Mouse (Mus musculus): Measurements from ENCODE around the gene Gm10271. TPM values are rescaled to one million over a fixed set of nuclear protein-coding genes. Genes with fewer than 3 reads are reported as not detected.
A peak's percentile ranks its signal among the peaks of the same experiment; 100 is the strongest.

Gene Gm10271
- polyA plus RNA-seq, 1 experiment from 2014 or later: not detected

DNA sequence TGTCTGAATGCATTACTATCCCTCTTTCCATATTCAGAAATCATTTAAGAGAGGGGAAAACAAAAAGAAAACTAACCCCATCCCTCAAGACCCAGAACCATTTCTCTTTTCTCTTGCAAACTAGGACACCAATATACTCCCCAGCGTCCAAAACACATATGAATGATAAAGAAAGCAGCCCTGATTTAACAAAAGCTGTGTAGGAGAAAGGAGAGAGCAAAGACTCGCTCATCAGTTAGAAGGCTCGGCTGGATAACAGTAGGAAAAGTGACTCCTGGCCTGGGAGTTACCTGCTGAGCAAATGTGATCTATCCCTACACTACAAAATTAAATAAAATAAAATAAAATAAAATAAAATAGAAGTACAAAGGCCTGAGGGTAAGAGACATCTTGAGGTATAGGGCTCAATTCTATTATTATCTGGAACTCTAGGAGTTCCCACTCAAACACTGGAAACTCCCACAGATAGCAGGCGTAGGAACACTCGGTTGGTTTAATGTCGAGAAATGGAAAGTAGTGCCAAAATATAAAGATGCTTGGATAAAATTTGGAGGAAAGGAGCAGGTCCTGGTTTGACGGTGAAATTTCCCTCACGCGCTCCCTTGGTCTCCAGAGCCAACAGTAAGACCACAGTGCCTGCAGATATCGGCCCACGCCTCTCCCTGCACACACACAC, 15.8 kb downstream of the Gm10271 start:
- DNase-seq (no peak), ATAC-seq (no peak)
- Histone ChIP-seq H3K4me1 (ENCODE audit: insufficient read depth) (no peaks in the 10 kb centered on the region), H3K27me3 (ENCODE audit: insufficient read depth, low read length) (no peaks in the 10 kb centered on the region), H3K4me2 (ENCODE audit: low read depth, low read length) (no peak overlapping the region), H3K36me3 (replicated peaks; ENCODE audit: insufficient read depth, low read length) (no peaks in the 10 kb centered on the region), H3K27ac (ENCODE audit: low read depth) (no peak overlapping the region), H3K9me3 (ENCODE audit: low read length) (0 out of 2 replicates have a peak, but pooled peaks cover 2% of the 10 kb centered on the region), H3K4me3 (ENCODE audit: low read depth, low read length) (no peak overlapping the region), H3K9ac (replicated peaks) (no peak overlapping the region)
- 85% methylated on average over 11 of the region's 11 CpGs for WGBS (ENCODE audit: insufficient replicate concordance)
- TF ChIP-seq EP300 (IDR thresholded peaks at IDR 0.05; ENCODE audit: low read depth): no peak
- TF ChIP-seq CTCF (IDR thresholded peaks at IDR 0.05; ENCODE audit: low read depth): no peak

DNA sequence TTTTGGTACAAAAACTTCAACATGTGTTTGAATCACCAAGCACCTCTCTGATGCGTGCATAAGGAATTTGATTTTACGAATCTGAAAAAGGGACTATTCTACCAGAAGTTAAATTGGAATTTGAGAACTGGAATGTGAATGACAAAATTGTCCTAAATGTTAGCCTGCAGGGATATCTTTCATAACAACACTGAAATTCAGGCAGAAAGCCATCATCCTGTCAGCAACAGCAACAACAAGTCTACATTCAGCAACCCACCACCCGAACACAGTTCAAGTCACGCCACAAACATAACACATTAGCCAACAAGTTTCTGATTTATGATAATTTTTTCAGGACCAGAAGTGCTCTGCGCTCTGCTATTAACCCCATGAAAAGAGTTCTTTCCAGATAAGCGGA, 17.2 kb downstream of the Gm10271 start:
- Histone ChIP-seq H3K9ac (replicated peaks) (no peak overlapping the region), H3K36me3 (replicated peaks; ENCODE audit: insufficient read depth, low read length) (no peaks in the 10 kb centered on the region), H3K4me3 (ENCODE audit: low read depth, low read length) (no peak overlapping the region), H3K4me2 (ENCODE audit: low read depth, low read length) (no peak overlapping the region), H3K27ac (ENCODE audit: low read depth) (no peak overlapping the region), H3K27me3 (ENCODE audit: insufficient read depth, low read length) (no peaks in the 10 kb centered on the region), H3K4me1 (ENCODE audit: insufficient read depth) (no peaks in the 10 kb centered on the region; the same call in 1 of the 2 replicates), H3K9me3 (ENCODE audit: low read length) (0 out of 2 replicates have a peak, but pooled peaks cover 2% of the 10 kb centered on the region)
- no peak for DNase-seq
- WGBS (ENCODE audit: insufficient replicate concordance): 86% methylated on average over 6 of the region's 6 CpGs
- TF ChIP-seq EP300 (IDR thresholded peaks at IDR 0.05; ENCODE audit: low read depth) (no peak), CTCF (IDR thresholded peaks at IDR 0.05; ENCODE audit: low read depth) (no peak)
- ATAC-seq: no peak

DNA sequence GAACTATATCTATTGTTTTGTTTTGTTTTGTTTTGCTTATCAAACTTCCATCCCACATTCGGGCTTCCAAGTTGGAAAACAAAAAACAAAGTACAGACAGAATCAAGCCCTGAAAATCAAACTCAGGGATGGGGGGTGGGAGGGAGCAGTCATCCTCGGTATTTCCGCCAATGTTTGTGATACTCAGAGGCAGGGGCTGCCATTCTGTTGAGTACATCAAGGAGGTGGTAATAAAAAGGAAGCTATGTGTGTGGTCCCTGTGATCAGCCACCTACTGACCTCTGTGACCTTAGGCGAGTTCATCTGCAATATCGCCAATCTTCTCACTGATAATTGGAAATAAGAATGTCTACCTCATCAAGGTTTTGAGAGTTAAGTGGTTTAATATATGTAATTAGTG, 21.5 kb downstream of the Gm10271 start:
- H3K27me3 ChIP-seq (ENCODE audit: insufficient read depth, low read length): no peaks in the 10 kb centered on the region
- DNase-seq (no peak), ATAC-seq (no peak)
- H3K9me3 ChIP-seq (ENCODE audit: low read length): 0 out of 2 replicates have a peak, but pooled peaks cover 2% of the 10 kb centered on the region
- no peaks in the 10 kb centered on the region for H3K36me3 ChIP-seq (replicated peaks; ENCODE audit: insufficient read depth, low read length)
- H3K4me3 ChIP-seq (ENCODE audit: low read depth, low read length): peak overlapping the region; percentile 86
- peaks cover 2% of the 10 kb centered on the region; the same call in 1 of the 2 replicates for H3K4me1 ChIP-seq (ENCODE audit: insufficient read depth)
- H3K4me2 ChIP-seq (ENCODE audit: low read depth, low read length): peak overlapping the region; percentile 99
- no peak overlapping the region for H3K27ac ChIP-seq (ENCODE audit: low read depth)
- TF ChIP-seq CTCF (IDR thresholded peaks at IDR 0.05; ENCODE audit: low read depth) (no peak), EP300 (IDR thresholded peaks at IDR 0.05; ENCODE audit: low read depth) (no peak)
- no peak overlapping the region for H3K9ac ChIP-seq (replicated peaks)
- WGBS (ENCODE audit: insufficient replicate concordance): 19% methylated on average over 5 of the region's 5 CpGs

DNA sequence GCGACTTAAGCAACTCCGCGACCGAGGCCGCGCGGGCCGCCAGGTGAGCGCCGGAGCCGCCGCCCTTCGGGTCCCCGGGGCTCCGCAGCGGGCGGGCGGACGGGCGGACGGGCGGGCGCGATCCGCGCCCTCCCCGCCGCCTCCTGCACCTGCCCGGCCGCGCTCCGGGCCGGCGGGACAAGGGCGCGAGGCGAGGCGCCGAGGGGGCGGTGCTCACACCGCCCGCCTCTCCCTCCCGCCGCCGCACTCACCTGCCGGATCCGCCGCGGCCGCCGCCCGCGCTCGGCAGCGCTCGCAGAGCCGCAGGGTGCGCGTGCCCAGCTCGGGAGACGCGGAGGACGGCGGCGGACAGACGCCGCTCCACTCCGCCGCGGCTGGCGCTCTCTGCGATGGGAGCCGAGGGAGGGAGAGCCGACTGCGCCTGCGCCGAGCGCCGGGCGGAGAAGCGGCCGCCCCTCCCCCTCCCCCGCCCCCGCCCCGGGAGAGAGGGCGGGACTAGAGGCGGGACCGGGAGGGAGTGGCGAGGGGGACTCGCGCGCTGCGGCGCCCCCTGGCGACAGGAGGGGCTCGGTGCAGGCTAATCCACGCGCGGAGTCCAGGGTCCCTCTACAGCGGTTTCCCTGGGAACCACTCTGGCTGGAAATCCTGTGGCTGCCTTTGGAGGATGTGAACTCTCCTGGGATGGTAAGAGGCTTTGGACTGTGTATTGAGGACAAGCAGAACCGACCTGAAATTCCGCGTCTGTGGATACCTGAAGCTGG, 22.2 kb downstream of the Gm10271 start, which contains the start of gene Rab3ip:
Gene Rab3ip (minus strand): TSS at position 761 of the 761 bp plus-strand sequence.
- ATAC-seq: peak; percentile 92
- H3K4me2 ChIP-seq (ENCODE audit: low read depth, low read length): peak within 1 kb of the TSS; percentile 99
- peak within 1 kb of the TSS; percentile 86 for H3K4me3 ChIP-seq (ENCODE audit: low read depth, low read length)
- WGBS (ENCODE audit: insufficient replicate concordance): 0% methylated on average over 31 of the region's 103 CpGs
- H3K36me3 ChIP-seq (replicated peaks; ENCODE audit: insufficient read depth, low read length): no peaks in the 10 kb centered on the region
- peak; percentile 97 for DNase-seq
- H3K27me3 ChIP-seq (ENCODE audit: insufficient read depth, low read length): no peaks in the 10 kb centered on the region
- 0 out of 2 replicates have a peak, but pooled peaks cover 2% of the 10 kb centered on the region for H3K9me3 ChIP-seq (ENCODE audit: low read length)
- peak within 1 kb of the TSS; percentile 86 for H3K27ac ChIP-seq (ENCODE audit: low read depth)
- peak; percentile 91 for TF ChIP-seq CTCF (IDR thresholded peaks at IDR 0.05; ENCODE audit: low read depth)
- TF ChIP-seq EP300 (IDR thresholded peaks at IDR 0.05; ENCODE audit: low read depth): no peak
- peaks cover 2% of the 10 kb centered on the region; the same call in 1 of the 2 replicates for H3K4me1 ChIP-seq (ENCODE audit: insufficient read depth)
- peak within 1 kb of the TSS; percentile 81 for H3K9ac ChIP-seq (replicated peaks)

DNA sequence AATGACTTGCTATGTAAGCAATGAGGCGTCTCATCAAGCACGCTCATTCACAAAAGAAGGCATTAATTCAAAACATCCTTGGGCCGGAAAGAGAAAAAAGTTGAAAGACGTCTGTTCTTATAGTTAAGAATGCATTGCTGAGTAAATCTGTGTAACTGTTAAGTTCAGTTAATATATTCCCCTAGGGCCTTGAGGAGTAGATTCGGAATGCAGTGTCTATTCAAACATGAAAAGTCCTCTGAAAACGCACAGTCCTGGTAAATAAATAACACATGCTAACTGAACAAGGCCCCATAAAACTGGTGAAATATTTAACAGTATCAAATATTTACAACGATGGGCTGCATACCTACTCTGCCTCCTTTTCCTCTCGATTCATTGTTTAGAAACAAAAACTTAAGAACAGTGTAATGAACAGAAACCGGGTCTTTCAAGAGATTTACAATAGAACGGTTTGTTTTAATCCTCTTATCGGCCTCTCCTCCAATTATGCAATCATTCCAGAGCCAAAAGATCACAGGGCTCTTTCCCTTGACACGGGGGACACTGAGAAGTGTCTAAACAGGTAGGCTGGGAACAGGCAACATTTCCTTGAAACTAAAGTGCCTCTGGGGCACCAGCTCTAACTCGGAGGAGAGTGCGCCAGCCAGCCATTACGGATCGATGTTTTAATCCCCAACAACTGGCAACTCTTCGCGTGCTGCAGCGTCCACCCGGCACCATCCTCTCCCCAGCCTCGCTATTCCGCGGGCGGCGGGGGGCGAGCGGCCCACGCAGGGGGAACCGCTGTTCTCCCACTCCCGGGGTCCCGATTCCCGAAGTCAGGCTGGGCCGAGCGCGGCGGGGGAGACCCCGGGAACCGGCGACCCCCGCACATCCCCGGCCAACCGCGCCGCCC, 23.0 kb downstream of the Gm10271 start:
- 9% methylated on average over 32 of the region's 44 CpGs for WGBS (ENCODE audit: insufficient replicate concordance)
- peak overlapping the region; percentile 99 for H3K4me2 ChIP-seq (ENCODE audit: low read depth, low read length)
- ATAC-seq: peak; percentile 12

More for the DNA sequence above, 23.0 kb downstream of the Gm10271 start:
- H3K27me3 ChIP-seq (ENCODE audit: insufficient read depth, low read length): no peaks in the 10 kb centered on the region
- H3K4me3 ChIP-seq (ENCODE audit: low read depth, low read length): peak overlapping the region; percentile 86
- H3K27ac ChIP-seq (ENCODE audit: low read depth): peak overlapping the region; percentile 86
- H3K9me3 ChIP-seq (ENCODE audit: low read length): 0 out of 2 replicates have a peak, but pooled peaks cover 2% of the 10 kb centered on the region
- peak; percentile 43 for DNase-seq
- no peaks in the 10 kb centered on the region for H3K36me3 ChIP-seq (replicated peaks; ENCODE audit: insufficient read depth, low read length)
- peaks cover 2% of the 10 kb centered on the region; the same call in 1 of the 2 replicates for H3K4me1 ChIP-seq (ENCODE audit: insufficient read depth)
- no peak for TF ChIP-seq EP300 (IDR thresholded peaks at IDR 0.05; ENCODE audit: low read depth)
- TF ChIP-seq CTCF (IDR thresholded peaks at IDR 0.05; ENCODE audit: low read depth): no peak
- H3K9ac ChIP-seq (replicated peaks): peak overlapping the region; percentile 81

All from liver, postnatal 0 days (tissue).